ENCODE assay signal across 9 mouse cellular contexts in the genomic region with DNA sequence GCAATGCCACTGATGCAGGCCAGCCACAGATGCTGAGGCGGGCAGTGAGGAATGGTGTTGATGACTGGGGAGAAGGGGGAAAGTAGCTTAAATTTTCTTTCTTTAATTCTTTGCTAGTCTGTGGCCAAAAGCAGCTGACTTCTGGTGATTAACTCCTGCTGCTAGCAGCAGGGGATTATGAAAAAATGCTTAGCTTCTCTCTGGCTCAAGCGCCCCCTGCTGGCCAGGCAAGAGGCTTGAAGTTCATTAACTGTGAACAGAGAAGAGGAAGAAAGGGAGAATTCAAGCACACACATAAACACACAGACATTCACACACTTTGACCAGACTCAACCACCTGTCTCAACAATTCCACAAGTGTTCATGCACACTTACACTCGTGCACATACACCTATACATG. TPM values are rescaled to one million over a fixed set of nuclear protein-coding genes. Genes with fewer than 3 reads are reported as not detected.
A peak's percentile ranks its signal among the peaks of the same experiment; 100 is the strongest.
DNase-seq lines count a peak whose midpoint lies in the region; ATAC-seq and TF ChIP-seq lines count a peak whose summit lies in the region.
"Had no signal": no experiment of that assay in that cellular context is flagged by ENCODE, and none has a peak within 500 bp of the region (broad histone marks: within the 10 kb centered on the region; RNA-seq: fewer than 3 reads in every experiment).

No protein-coding gene starts in this region.

- no peak overlapping the region for H3K4me2 ChIP-seq in midbrain, embryonic 14.5 days (ENCODE audit: low read length)
- no peak overlapping the region for H3K4me2 ChIP-seq in midbrain, embryonic 15.5 days

- DNase-seq in frontal cortex, postnatal 25 days (ENCODE audit: low spot score in 2 of 2) = no peak
- peak; percentile 71 for DNase-seq in midbrain, embryonic 14.5 days
- peak; percentile 19 for DNase-seq in kidney, postnatal 14 days
- DNase-seq in ovary, postnatal 36 days (ENCODE audit: low spot score) = peak; percentile 21

- TF ChIP-seq POLR2A in bone marrow, adult 2 months (IDR thresholded peaks at IDR 0.05; ENCODE audit: borderline replicate concordance, control insufficient read depth, low read depth, low read length) = no peak

- H3K36me3 ChIP-seq in midbrain, embryonic 14.5 days (ENCODE audit: control insufficient read depth, insufficient read depth, low read length) = no peaks in the 10 kb centered on the region
- no peaks in the 10 kb centered on the region for H3K36me3 ChIP-seq in midbrain, embryonic 15.5 days (replicated peaks)

- H3K4me3 ChIP-seq in midbrain, embryonic 14.5 days (replicated peaks; ENCODE audit: low read depth, low read length) = no peak overlapping the region
- no peak overlapping the region for H3K4me3 ChIP-seq in midbrain, embryonic 15.5 days
- H3K4me3 ChIP-seq in bone marrow, adult 2 months (replicated peaks; ENCODE audit: control insufficient read depth, low read depth, low read length) = no peak overlapping the region

- no peak overlapping the region for H3K9ac ChIP-seq in midbrain, embryonic 14.5 days (replicated peaks; ENCODE audit: low read length)
- no peak overlapping the region for H3K9ac ChIP-seq in midbrain, embryonic 15.5 days

- ATAC-seq in frontal cortex, adult (ENCODE audit: low TSS enrichment) = peak; percentile 69
- ATAC-seq in midbrain, embryonic 14.5 days (ENCODE audit: low FRiP score, low TSS enrichment) = no peak
- ATAC-seq in midbrain, embryonic 15.5 days (replicated peaks) = no peak
- ATAC-seq in erythroid progenitor cell, adult 5-6 weeks (replicated peaks; ENCODE audit: low FRiP score, poor library complexity, severe bottlenecking) = no peak

- peak; percentile 56 for TF ChIP-seq CTCF in bone marrow, adult 2 months (IDR thresholded peaks at IDR 0.05; ENCODE audit: control insufficient read depth, insufficient read depth, low read length)

- H3K27me3 ChIP-seq in midbrain, embryonic 14.5 days (ENCODE audit: control insufficient read depth, insufficient read depth, low read length) = no peaks in the 10 kb centered on the region
- no peaks in the 10 kb centered on the region for H3K27me3 ChIP-seq in midbrain, embryonic 15.5 days (replicated peaks)

- 35% methylated on average over 3 of the region's 3 CpGs for WGBS in midbrain, embryonic 14.5 days
- 39% methylated on average over 3 of the region's 3 CpGs for WGBS in midbrain, embryonic 15.5 days
- 33% methylated on average over 3 of the region's 3 CpGs for WGBS in bone marrow, adult 2 months

- no peaks in the 10 kb centered on the region for H3K9me3 ChIP-seq in midbrain, embryonic 14.5 days (ENCODE audit: control insufficient read depth, low read length)
- no peaks in the 10 kb centered on the region for H3K9me3 ChIP-seq in midbrain, embryonic 15.5 days

- H3K4me1 ChIP-seq in midbrain, embryonic 14.5 days (ENCODE audit: control insufficient read depth, insufficient read depth, low read length) = no peaks in the 10 kb centered on the region
- H3K4me1 ChIP-seq in midbrain, embryonic 15.5 days = no peaks in the 10 kb centered on the region
- no peaks in the 10 kb centered on the region for H3K4me1 ChIP-seq in bone marrow, adult 2 months (ENCODE audit: control insufficient read depth, insufficient read depth, low read length)

- H3K27ac ChIP-seq in midbrain, embryonic 14.5 days (replicated peaks; ENCODE audit: low read depth, low read length) = no peak overlapping the region
- H3K27ac ChIP-seq in midbrain, embryonic 15.5 days = no peak overlapping the region
- no peak overlapping the region for H3K27ac ChIP-seq in bone marrow, adult 2 months (ENCODE audit: control insufficient read depth, insufficient read depth, low read depth, low read length, poor library complexity)

RNA-seq across cellular contexts. Expression of a gene that starts 4.0 kb away (rescaled TPM):
- polyA plus RNA-seq in midbrain, embryonic 14.5 days (2014; fragmentation: Nextera tagmentation; extraction: Ambion mirVana) = not detected in 2 replicates
- not detected in 2 replicates for polyA plus RNA-seq in midbrain, embryonic 15.5 days (2015; fragmentation: Nextera tagmentation; extraction: Ambion mirVana)
- polyA plus RNA-seq in bone marrow, adult 2 months (2011; ENCODE audit: insufficient read depth, insufficient read length, low replicate concordance, missing spikeins) = not detected in 2 replicates
- total RNA-seq in erythroid progenitor cell, adult 5-6 weeks (2015; ENCODE audit: low replicate concordance) = not detected in 2 replicates
- total RNA-seq in erythroid progenitor cell, adult 5-6 weeks (2017; ENCODE audit: low replicate concordance) = not detected in 2 replicates
- total RNA-seq: layer of hippocampus, postnatal 36 days had no signal

RNA-seq across cellular contexts. Expression of a gene that starts 15.8 kb away (rescaled TPM):
- polyA plus RNA-seq in midbrain, embryonic 14.5 days (2014; fragmentation: Nextera tagmentation; extraction: Ambion mirVana) = not detected in 2 replicates
- not detected in 2 replicates for polyA plus RNA-seq in midbrain, embryonic 15.5 days (2015; fragmentation: Nextera tagmentation; extraction: Ambion mirVana)
- polyA plus RNA-seq in bone marrow, adult 2 months (2011; ENCODE audit: insufficient read depth, insufficient read length, low replicate concordance, missing spikeins) = not detected in 2 replicates
- not detected in 2 replicates for total RNA-seq in erythroid progenitor cell, adult 5-6 weeks (2015; ENCODE audit: low replicate concordance)
- total RNA-seq in erythroid progenitor cell, adult 5-6 weeks (2017; ENCODE audit: low replicate concordance) = not detected in 2 replicates
- total RNA-seq: layer of hippocampus, postnatal 36 days had no signal

RNA-seq across cellular contexts. Expression of a gene that starts 28.3 kb away (rescaled TPM):
- polyA plus RNA-seq in midbrain, embryonic 14.5 days (2014; fragmentation: Nextera tagmentation; extraction: Ambion mirVana) = not detected in 2 replicates
- polyA plus RNA-seq in midbrain, embryonic 15.5 days (2015; fragmentation: Nextera tagmentation; extraction: Ambion mirVana) = not detected in 2 replicates
- not detected in 2 replicates for polyA plus RNA-seq in bone marrow, adult 2 months (2011; ENCODE audit: insufficient read depth, insufficient read length, low replicate concordance, missing spikeins)
- total RNA-seq in erythroid progenitor cell, adult 5-6 weeks (2015; ENCODE audit: low replicate concordance) = not detected in 2 replicates
- total RNA-seq in erythroid progenitor cell, adult 5-6 weeks (2017; ENCODE audit: low replicate concordance) = not detected in 2 replicates
- total RNA-seq: layer of hippocampus, postnatal 36 days had no signal

RNA-seq across cellular contexts. Expression of a gene that starts 32.2 kb away (rescaled TPM):
- 0.13 and 0.17 TPM in 2 replicates for polyA plus RNA-seq in midbrain, embryonic 14.5 days (2014; fragmentation: Nextera tagmentation; extraction: Ambion mirVana)
- polyA plus RNA-seq in midbrain, embryonic 15.5 days (2015; fragmentation: Nextera tagmentation; extraction: Ambion mirVana) = 0.50 and 0.66 TPM in 2 replicates
- not detected in 2 replicates for polyA plus RNA-seq in bone marrow, adult 2 months (2011; ENCODE audit: insufficient read depth, insufficient read length, low replicate concordance, missing spikeins)
- total RNA-seq in erythroid progenitor cell, adult 5-6 weeks (2015; ENCODE audit: low replicate concordance) = not detected in 2 replicates
- not detected in 2 replicates for total RNA-seq in erythroid progenitor cell, adult 5-6 weeks (2017; ENCODE audit: low replicate concordance)

Comparison
In these comparisons a context has a peak if more than half of its experiments do, and no peak if none do; other contexts are left out.
1. DNase-seq: peak in midbrain, embryonic 14.5 days (single experiment), kidney, postnatal 14 days (single experiment) and ovary, postnatal 36 days (single experiment); none in frontal cortex, postnatal 25 days (0 of 2).